Mouse (Mus musculus) liver, embryonic 16.5 days (tissue): ENCODE data around the gene Ccdc151. TPM values are rescaled to one million over a fixed set of nuclear protein-coding genes. Genes with fewer than 3 reads are reported as not detected.
A peak's percentile ranks its signal among the peaks of the same experiment; 100 is the strongest.

Experiments
- ATAC-seq: fragments of 200-750 bp; cut with Nextera tagmentation; 2 replicates; pipeline ENCODE4 v1.8.0; 2017; ENCODE audit warnings: low read depth, mild to moderate bottlenecking, moderate number of reproducible peaks, moderate library complexity
- H3K27ac ChIP-seq: fragments of 300-500 bp; sonication (generic); 2 replicates; pipeline ENCODE4 v1.5.1; 2014; ENCODE audit warnings: mild to moderate bottlenecking, low read length
- H3K27me3 ChIP-seq: fragments of 300-500 bp; sonication (generic); 2 replicates; pipeline ENCODE4 v1.6.1; 2014; ENCODE audit warnings: low read depth, low read length, mixed read lengths; ENCODE audit not compliant: control insufficient read depth, insufficient read depth
- H3K36me3 ChIP-seq: fragments of 300-500 bp; sonication (generic); 2 replicates; pipeline ENCODE4 v1.6.1; 2014; ENCODE audit warnings: mild to moderate bottlenecking; ENCODE audit not compliant: control insufficient read depth, insufficient read depth
- H3K4me1 ChIP-seq: fragments of 300-500 bp; sonication (generic); 2 replicates; pipeline ENCODE4 v1.6.1; 2014; ENCODE audit warnings: low read depth, low read length, mixed read lengths; ENCODE audit not compliant: control insufficient read depth
- H3K4me2 ChIP-seq: fragments of 300-500 bp; sonication (generic); 2 replicates; pipeline ENCODE4 v1.6.1; 2014; ENCODE audit warnings: low read depth, low read length, mixed read lengths
- H3K4me3 ChIP-seq: fragments of 300-500 bp; sonication (generic); 2 replicates; pipeline ENCODE4 v1.5.1; 2014; ENCODE audit warnings: low read depth, mild to moderate bottlenecking, low read length
- H3K9ac ChIP-seq: fragments of 300-500 bp; sonication (generic); 2 replicates; pipeline ENCODE4 v1.6.1; 2014; ENCODE audit warnings: low read depth, low read length
- H3K9me3 ChIP-seq: fragments of 300-500 bp; sonication (generic); replicated peaks from 2 replicates; pipeline ENCODE4 v1.6.1; 2016; ENCODE audit warnings: low read length; ENCODE audit not compliant: control insufficient read depth
- WGBS: fragments of 180-500 bp; shearing (Covaris S2); extraction: QIAGEN DNeasy Blood & Tissue Kit; methylation state at CpG from one replicate; pipeline ENCODE4 v1.1.7; 2014; ENCODE audit not compliant: insufficient replicate concordance; 5-methylcytosine and 5-hydroxymethylcytosine counted together
- polyA plus RNA-seq: library from polyadenylated mRNA; unstranded; fragments of >200 nt; fragmentation: Nextera tagmentation; extraction: Ambion mirVana; gene quantifications from 2 replicates; pipeline ENCODE4 v1.2.1, GENCODE M21; 2015

The Ccdc151 gene
- polyA plus RNA-seq, 1 experiment from 2014 or later = 0.05 TPM

- Histone ChIP-seq H3K4me2 (peak within 1 kb of the TSS; percentile 89), H3K27me3 (peaks cover 1% of the 10 kb centered on the region; the same call in 1 of the 2 replicates)
Measured at GRCm38 (mm10) chr9:21955570-21956281, 46.7 kb downstream of the Ccdc151 start, which contains the start of gene Swsap1. Gene Swsap1, plus strand, starts transcription at chr9:21955755.

GRCm38 (mm10) chr9:21955225-21955569 lies 47.2 kb downstream of the Ccdc151 start:
- WGBS = under 1% methylated on average over 18 of the region's 18 CpGs
- Histone ChIP-seq H3K4me2 (peak overlapping the region; percentile 89), H3K9me3 (no peaks in the 10 kb centered on the region), H3K4me3 (peak overlapping the region; percentile 76), H3K9ac (peak overlapping the region; percentile 83), H3K36me3 (peaks cover 24% of the 10 kb centered on the region), H3K4me1 (peaks cover 35% of the 10 kb centered on the region), H3K27me3 (no peaks in the 10 kb centered on the region), H3K27ac (peak overlapping the region; percentile 90)
- ATAC-seq = peak; percentile 61

More at GRCm38 (mm10) chr9:21955570-21956281, 46.7 kb downstream of the Ccdc151 start, which contains the start of gene Swsap1:
- peak within 1 kb of the TSS; percentile 76 for H3K4me3 ChIP-seq
- peaks cover 41% of the 10 kb centered on the region for H3K4me1 ChIP-seq
- peak; percentile 95 for ATAC-seq
- H3K9ac ChIP-seq = peak within 1 kb of the TSS; percentile 83
- H3K27ac ChIP-seq = peak within 1 kb of the TSS; percentile 90
- H3K9me3 ChIP-seq = no peaks in the 10 kb centered on the region
- peaks cover 29% of the 10 kb centered on the region for H3K36me3 ChIP-seq
- WGBS = under 1% methylated on average over 54 of the region's 54 CpGs

- Histone ChIP-seq H3K36me3 (peaks cover 18% of the 10 kb centered on the region), H3K27me3 (no peaks in the 10 kb centered on the region), H3K27ac (no peak overlapping the region), H3K9me3 (no peaks in the 10 kb centered on the region), H3K9ac (no peak overlapping the region; the same call in 1 of the 2 replicates), H3K4me2 (peak overlapping the region; percentile 89), H3K4me1 (peaks cover 30% of the 10 kb centered on the region), H3K4me3 (peak overlapping the region; percentile 76)
- ATAC-seq = no peak
- WGBS = 67% methylated on average over 3 of the region's 3 CpGs
Measured at GRCm38 (mm10) chr9:21954635-21955034, 47.8 kb downstream of the Ccdc151 start.

- H3K9ac ChIP-seq = no peak overlapping the region
- 19% methylated on average over 3 of the region's 3 CpGs for WGBS
- no peaks in the 10 kb centered on the region for H3K9me3 ChIP-seq
Measured at GRCm38 (mm10) chr9:21953600-21953999, 48.8 kb downstream of the Ccdc151 start.

GRCm38 (mm10) chr9:21951977-21952376 lies 50.5 kb downstream of the Ccdc151 start:
- H3K4me2 ChIP-seq = no peak overlapping the region
- 73% methylated on average over 3 of the region's 3 CpGs for WGBS
- no peak overlapping the region for H3K9ac ChIP-seq
- H3K27ac ChIP-seq = no peak overlapping the region
- no peak overlapping the region for H3K4me3 ChIP-seq
- H3K36me3 ChIP-seq = no peaks in the 10 kb centered on the region
- peaks cover 2% of the 10 kb centered on the region for H3K27me3 ChIP-seq
- no peaks in the 10 kb centered on the region for H3K9me3 ChIP-seq
- peaks cover 12% of the 10 kb centered on the region for H3K4me1 ChIP-seq
- no peak for ATAC-seq

More at GRCm38 (mm10) chr9:21953600-21953999, 48.8 kb downstream of the Ccdc151 start:
- H3K36me3 ChIP-seq = peaks cover 8% of the 10 kb centered on the region
- no peak overlapping the region for H3K4me2 ChIP-seq
- no peak overlapping the region for H3K27ac ChIP-seq
- peaks cover 2% of the 10 kb centered on the region; the same call in 1 of the 2 replicates for H3K27me3 ChIP-seq
- ATAC-seq = no peak
- H3K4me3 ChIP-seq = no peak overlapping the region
- peaks cover 20% of the 10 kb centered on the region for H3K4me1 ChIP-seq

- no peaks in the 10 kb centered on the region for H3K9me3 ChIP-seq
- 14% methylated on average over 11 of the region's 11 CpGs for WGBS
- peaks cover 2% of the 10 kb centered on the region for H3K27me3 ChIP-seq
- H3K4me2 ChIP-seq = no peak overlapping the region
- no peak overlapping the region for H3K9ac ChIP-seq
- H3K4me1 ChIP-seq = peaks cover 5% of the 10 kb centered on the region
- no peak overlapping the region for H3K4me3 ChIP-seq
- H3K27ac ChIP-seq = no peak overlapping the region
- no peaks in the 10 kb centered on the region for H3K36me3 ChIP-seq
- no peak for ATAC-seq
Measured at GRCm38 (mm10) chr9:21950322-21950721, 52.1 kb downstream of the Ccdc151 start.

GRCm38 (mm10) chr9:21948790-21949189 lies 53.6 kb downstream of the Ccdc151 start:
- H3K4me1 ChIP-seq = peaks cover 4% of the 10 kb centered on the region; the same call in 1 of the 2 replicates
- H3K4me3 ChIP-seq = no peak overlapping the region
- no peaks in the 10 kb centered on the region for H3K36me3 ChIP-seq
- WGBS = 55% methylated on average over 6 of the region's 6 CpGs
- H3K27me3 ChIP-seq = peaks cover 2% of the 10 kb centered on the region
- H3K4me2 ChIP-seq = no peak overlapping the region
- no peaks in the 10 kb centered on the region for H3K9me3 ChIP-seq
- no peak for ATAC-seq
- no peak overlapping the region for H3K27ac ChIP-seq
- H3K9ac ChIP-seq = no peak overlapping the region

- peaks cover 4% of the 10 kb centered on the region; the same call in 1 of the 2 replicates for H3K4me1 ChIP-seq
- no peaks in the 10 kb centered on the region for H3K36me3 ChIP-seq
- H3K27me3 ChIP-seq = peaks cover 2% of the 10 kb centered on the region
- ATAC-seq = no peak
- H3K9ac ChIP-seq = no peak overlapping the region
- no peak overlapping the region for H3K27ac ChIP-seq
- WGBS = 33% methylated on average over 8 of the region's 8 CpGs
- H3K9me3 ChIP-seq = no peaks in the 10 kb centered on the region
- H3K4me2 ChIP-seq = no peak overlapping the region
- no peak overlapping the region for H3K4me3 ChIP-seq
Measured at GRCm38 (mm10) chr9:21948146-21948545, 54.3 kb downstream of the Ccdc151 start.

- ATAC-seq = no peak
- Histone ChIP-seq H3K4me1 (peaks cover 4% of the 10 kb centered on the region; the same call in 1 of the 2 replicates), H3K4me3 (no peak overlapping the region), H3K9me3 (no peaks in the 10 kb centered on the region), H3K36me3 (no peaks in the 10 kb centered on the region), H3K9ac (no peak overlapping the region), H3K27ac (no peak overlapping the region), H3K4me2 (no peak overlapping the region), H3K27me3 (peaks cover 2% of the 10 kb centered on the region)
- 3% methylated on average over 28 of the region's 28 CpGs for WGBS
Measured at GRCm38 (mm10) chr9:21947540-21948130, 54.8 kb downstream of the Ccdc151 start.
